In genomic region chrX:140399986-140400385, GRCm38 (mm10) we compare ENCODE assay signal across 24 mouse cellular contexts. TPM values are rescaled to one million over a fixed set of nuclear protein-coding genes. Genes with fewer than 3 reads are reported as not detected.
DNase-seq lines count a peak whose midpoint lies in the region; ATAC-seq and TF ChIP-seq lines count a peak whose summit lies in the region.
"Had no signal": no experiment of that assay in that cellular context is flagged by ENCODE, and none has a peak within 500 bp of the region (broad histone marks: within the 10 kb centered on the region; RNA-seq: fewer than 3 reads in every experiment).

No protein-coding gene starts in this region.

- no peak for DNase-seq in forebrain, embryonic 10.5 days (ENCODE audit: extremely low spot score, low spot score)
- no peak for DNase-seq in hindbrain, embryonic 14.5 days (ENCODE audit: low spot score)
- DNase-seq in right cerebral cortex, adult 18-20 months, result peak; percentile 29
- no peak for DNase-seq in right cerebral cortex, postnatal 14 days
- DNase-seq: adrenal gland, adult 2 months; cerebellum, adult 18-20 months; cerebellum, postnatal 36 days; gastrocnemius, adult 2 months; kidney, adult 9 months; kidney, postnatal 14 days; layer of hippocampus, postnatal 36 days; lung, postnatal 4 days had no signal

- H3K27me3 ChIP-seq in forebrain, embryonic 13.5 days, result peaks cover 14% of the 10 kb centered on the region; the same call in 1 of the 2 replicates
- H3K27me3 ChIP-seq in forebrain, embryonic 10.5 days (ENCODE audit: poor library complexity, severe bottlenecking), result peaks cover 80% of the 10 kb centered on the region
- H3K27me3 ChIP-seq in hindbrain, embryonic 16.5 days (replicated peaks; ENCODE audit: control insufficient read depth, insufficient read depth, low read length), result peaks cover 2% of the 10 kb centered on the region; the same call in 1 of the 2 replicates
- peaks cover 10% of the 10 kb centered on the region; the same call in 1 of the 2 replicates for H3K27me3 ChIP-seq in hindbrain, embryonic 14.5 days (ENCODE audit: control insufficient read depth, insufficient read depth, low read length)
- peaks cover 4% of the 10 kb centered on the region; the same call in 1 of the 2 replicates for H3K27me3 ChIP-seq in intestine, postnatal 0 days (replicated peaks; ENCODE audit: control insufficient read depth, insufficient read depth, low read length)
- H3K27me3 ChIP-seq: intestine, embryonic 15.5 days had no signal

- no peak overlapping the region for H3K9ac ChIP-seq in forebrain, embryonic 13.5 days
- no peak overlapping the region for H3K9ac ChIP-seq in hindbrain, embryonic 16.5 days (ENCODE audit: low read depth, low read length)
- H3K9ac ChIP-seq in hindbrain, embryonic 14.5 days, result no peak overlapping the region
- no peak overlapping the region for H3K9ac ChIP-seq in intestine, postnatal 0 days (ENCODE audit: low read depth, low read length)
- H3K9ac ChIP-seq: embryonic facial prominence, embryonic 15.5 days; hindbrain, embryonic 13.5 days; intestine, embryonic 15.5 days; neural tube, embryonic 13.5 days had no signal

- no peaks in the 10 kb centered on the region for H3K9me3 ChIP-seq in forebrain, embryonic 13.5 days (replicated peaks)
- no peaks in the 10 kb centered on the region for H3K9me3 ChIP-seq in forebrain, embryonic 10.5 days
- H3K9me3 ChIP-seq in hindbrain, embryonic 16.5 days (ENCODE audit: control insufficient read depth, low read length), result no peaks in the 10 kb centered on the region
- H3K9me3 ChIP-seq in hindbrain, embryonic 14.5 days (ENCODE audit: control insufficient read depth, low read length), result no peaks in the 10 kb centered on the region
- no peaks in the 10 kb centered on the region for H3K9me3 ChIP-seq in intestine, postnatal 0 days (ENCODE audit: control insufficient read depth)
- H3K9me3 ChIP-seq: embryonic facial prominence, embryonic 15.5 days; hindbrain, embryonic 13.5 days; intestine, embryonic 15.5 days; neural tube, embryonic 13.5 days had no signal

- 36% methylated on average over 3 of the region's 3 CpGs for WGBS in forebrain, embryonic 13.5 days
- WGBS in forebrain, embryonic 10.5 days, result 51% methylated on average over 3 of the region's 3 CpGs
- WGBS in hindbrain, embryonic 16.5 days, result 39% methylated on average over 3 of the region's 3 CpGs
- 43% methylated on average over 3 of the region's 3 CpGs for WGBS in hindbrain, embryonic 14.5 days
- 58% methylated on average over 3 of the region's 3 CpGs for WGBS in intestine, postnatal 0 days

- no peaks in the 10 kb centered on the region for H3K36me3 ChIP-seq in forebrain, embryonic 13.5 days (ENCODE audit: poor library complexity, severe bottlenecking)
- H3K36me3 ChIP-seq in forebrain, embryonic 10.5 days (replicated peaks), result no peaks in the 10 kb centered on the region
- no peaks in the 10 kb centered on the region for H3K36me3 ChIP-seq in hindbrain, embryonic 16.5 days (ENCODE audit: control insufficient read depth, insufficient read depth, low read length)
- H3K36me3 ChIP-seq in hindbrain, embryonic 14.5 days (replicated peaks; ENCODE audit: control insufficient read depth, insufficient read depth), result no peaks in the 10 kb centered on the region
- H3K36me3 ChIP-seq in intestine, postnatal 0 days (ENCODE audit: control insufficient read depth, insufficient read depth), result no peaks in the 10 kb centered on the region
- H3K36me3 ChIP-seq: embryonic facial prominence, embryonic 15.5 days; hindbrain, embryonic 13.5 days; intestine, embryonic 15.5 days; neural tube, embryonic 13.5 days had no signal

- TF ChIP-seq CTCF in intestine, postnatal 0 days (IDR thresholded peaks at IDR 0.05; ENCODE audit: low read depth), result no peak

- H3K4me1 ChIP-seq in forebrain, embryonic 13.5 days, result 0 out of 2 replicates have a peak, but pooled peaks cover 4% of the 10 kb centered on the region
- H3K4me1 ChIP-seq in forebrain, embryonic 10.5 days, result no peaks in the 10 kb centered on the region
- no peaks in the 10 kb centered on the region for H3K4me1 ChIP-seq in hindbrain, embryonic 16.5 days (ENCODE audit: control insufficient read depth, insufficient read depth, low read depth, low read length)
- no peaks in the 10 kb centered on the region for H3K4me1 ChIP-seq in hindbrain, embryonic 14.5 days (replicated peaks; ENCODE audit: control insufficient read depth, insufficient read depth, low read length)
- no peaks in the 10 kb centered on the region for H3K4me1 ChIP-seq in intestine, postnatal 0 days (replicated peaks; ENCODE audit: control insufficient read depth, insufficient read depth, low read length)
- H3K4me1 ChIP-seq: embryonic facial prominence, embryonic 15.5 days; hindbrain, embryonic 13.5 days; intestine, embryonic 15.5 days; neural tube, embryonic 13.5 days had no signal

- peak; percentile 78 for ATAC-seq in forebrain, embryonic 13.5 days
- peak; percentile 85 for ATAC-seq in hindbrain, embryonic 16.5 days
- no peak; the same call in 1 of the 2 replicates for ATAC-seq in hindbrain, embryonic 14.5 days (ENCODE audit: low FRiP score)
- no peak for ATAC-seq in megakaryocyte-erythroid progenitor cell, adult 5-6 weeks (replicated peaks; ENCODE audit: low FRiP score, low TSS enrichment, poor library complexity, severe bottlenecking)
- no peak for ATAC-seq in intestine, postnatal 0 days
- ATAC-seq: intestine, embryonic 15.5 days had no signal

- H3K27ac ChIP-seq in forebrain, embryonic 13.5 days, result no peak overlapping the region
- no peak overlapping the region for H3K27ac ChIP-seq in forebrain, embryonic 10.5 days
- H3K27ac ChIP-seq in hindbrain, embryonic 16.5 days (ENCODE audit: low read depth, low read length), result no peak overlapping the region
- no peak overlapping the region for H3K27ac ChIP-seq in hindbrain, embryonic 14.5 days
- no peak overlapping the region for H3K27ac ChIP-seq in intestine, postnatal 0 days (ENCODE audit: low read depth, low read length)
- H3K27ac ChIP-seq: embryonic facial prominence, embryonic 15.5 days; gastrocnemius, adult 2 months; hindbrain, embryonic 13.5 days; intestine, embryonic 15.5 days; layer of hippocampus, adult 2 months; neural tube, embryonic 13.5 days; stomach, postnatal 0 days had no signal

- H3K4me3 ChIP-seq in forebrain, embryonic 13.5 days, result no peak overlapping the region
- no peak overlapping the region for H3K4me3 ChIP-seq in forebrain, embryonic 10.5 days
- H3K4me3 ChIP-seq in hindbrain, embryonic 16.5 days (ENCODE audit: low read length), result no peak overlapping the region
- no peak overlapping the region for H3K4me3 ChIP-seq in hindbrain, embryonic 14.5 days (replicated peaks; ENCODE audit: low read length)
- no peak overlapping the region for H3K4me3 ChIP-seq in intestine, postnatal 0 days (ENCODE audit: low read depth, low read length)
- H3K4me3 ChIP-seq: embryonic facial prominence, embryonic 15.5 days; gastrocnemius, adult 2 months; hindbrain, embryonic 13.5 days; intestine, embryonic 15.5 days; layer of hippocampus, adult 2 months; neural tube, embryonic 13.5 days had no signal

- no peak overlapping the region for H3K4me2 ChIP-seq in forebrain, embryonic 13.5 days
- H3K4me2 ChIP-seq in hindbrain, embryonic 16.5 days (ENCODE audit: low read length), result no peak overlapping the region
- H3K4me2 ChIP-seq in hindbrain, embryonic 14.5 days (replicated peaks), result no peak overlapping the region
- H3K4me2 ChIP-seq in intestine, postnatal 0 days (replicated peaks; ENCODE audit: low read depth), result no peak overlapping the region
- H3K4me2 ChIP-seq: embryonic facial prominence, embryonic 15.5 days; hindbrain, embryonic 13.5 days; intestine, embryonic 15.5 days; neural tube, embryonic 13.5 days had no signal

RNA-seq across cellular contexts. Expression of gene Prps1, which starts 56.4 kb away (rescaled TPM):
- polyA plus RNA-seq in forebrain, embryonic 13.5 days (2015; fragmentation: Nextera tagmentation; extraction: Ambion mirVana), result 66.1 and 71.9 TPM in 2 replicates
- 96.9 and 99.1 TPM in 2 replicates for polyA plus RNA-seq in forebrain, embryonic 10.5 days (2016; fragmentation: Nextera tagmentation; extraction: Ambion mirVana)
- 85.1 and 94.0 TPM in 2 replicates for polyA plus RNA-seq in hindbrain, embryonic 16.5 days (2015; fragmentation: Nextera tagmentation; extraction: Ambion mirVana)
- 89.4 and 98.9 TPM in 2 replicates for polyA plus RNA-seq in hindbrain, embryonic 14.5 days (2014; fragmentation: Nextera tagmentation; extraction: Ambion mirVana)
- total RNA-seq in megakaryocyte-erythroid progenitor cell, adult 5-6 weeks (2014; fragmentation: Nextera tagmentation), result 86.5 and 96.9 TPM in 2 replicates
- total RNA-seq in megakaryocyte-erythroid progenitor cell, adult 5-6 weeks (2017), result 98.2 and 101 TPM in 2 replicates
- polyA plus RNA-seq in intestine, postnatal 0 days (2015; fragmentation: Nextera tagmentation; extraction: Ambion mirVana), result 8.5 TPM in 2 replicates

RNA-seq across cellular contexts. Expression of gene Frmpd3, which starts 57.9 kb away (rescaled TPM):
- polyA plus RNA-seq in forebrain, embryonic 13.5 days (2015; fragmentation: Nextera tagmentation; extraction: Ambion mirVana), result 0.93 and 1.4 TPM in 2 replicates
- 0.06 and 0.14 TPM in 2 replicates for polyA plus RNA-seq in forebrain, embryonic 10.5 days (2016; fragmentation: Nextera tagmentation; extraction: Ambion mirVana)
- 3.1 and 4.2 TPM in 2 replicates for polyA plus RNA-seq in hindbrain, embryonic 16.5 days (2015; fragmentation: Nextera tagmentation; extraction: Ambion mirVana)
- polyA plus RNA-seq in hindbrain, embryonic 14.5 days (2014; fragmentation: Nextera tagmentation; extraction: Ambion mirVana), result 4.2 and 4.5 TPM in 2 replicates
- not detected in 2 replicates for total RNA-seq in megakaryocyte-erythroid progenitor cell, adult 5-6 weeks (2014; fragmentation: Nextera tagmentation)
- not detected in 2 replicates for total RNA-seq in megakaryocyte-erythroid progenitor cell, adult 5-6 weeks (2017)
- not detected in 2 replicates for polyA plus RNA-seq in intestine, postnatal 0 days (2015; fragmentation: Nextera tagmentation; extraction: Ambion mirVana)
- total RNA-seq: adrenal gland, adult 2 months; gastrocnemius, adult 2 months; liver, adult 2 months had no signal
- polyA plus RNA-seq: adrenal gland, adult 2 months; intestine, embryonic 15.5 days; liver, adult 2 months; liver, embryonic 16.5 days had no signal

Comparison
In these comparisons a context has a peak if more than half of its experiments do, and no peak if none do; other contexts are left out.
1. ATAC-seq: peak in forebrain, embryonic 13.5 days (single experiment) and hindbrain, embryonic 16.5 days (single experiment); none in hindbrain, embryonic 14.5 days (single experiment), megakaryocyte-erythroid progenitor cell, adult 5-6 weeks (single experiment) and intestine, postnatal 0 days (single experiment).